Mouse (Mus musculus) R1 (cell line): ENCODE results near the gene Arrdc2.

Source experiments
- DNase-seq: peaks from one replicate; pipeline ENCODE4 v3.0.0-alpha.2; 2018; ENCODE audit warnings: low read depth, low spot score

The Arrdc2 gene

GRCm38 (mm10) chr8:70790846-70791245 is 48.7 kb downstream of the Arrdc2 start:
- no peak for DNase-seq

- DNase-seq: no peak
Measured at GRCm38 (mm10) chr8:70789046-70789445, 50.5 kb downstream of the Arrdc2 start.

DNA sequence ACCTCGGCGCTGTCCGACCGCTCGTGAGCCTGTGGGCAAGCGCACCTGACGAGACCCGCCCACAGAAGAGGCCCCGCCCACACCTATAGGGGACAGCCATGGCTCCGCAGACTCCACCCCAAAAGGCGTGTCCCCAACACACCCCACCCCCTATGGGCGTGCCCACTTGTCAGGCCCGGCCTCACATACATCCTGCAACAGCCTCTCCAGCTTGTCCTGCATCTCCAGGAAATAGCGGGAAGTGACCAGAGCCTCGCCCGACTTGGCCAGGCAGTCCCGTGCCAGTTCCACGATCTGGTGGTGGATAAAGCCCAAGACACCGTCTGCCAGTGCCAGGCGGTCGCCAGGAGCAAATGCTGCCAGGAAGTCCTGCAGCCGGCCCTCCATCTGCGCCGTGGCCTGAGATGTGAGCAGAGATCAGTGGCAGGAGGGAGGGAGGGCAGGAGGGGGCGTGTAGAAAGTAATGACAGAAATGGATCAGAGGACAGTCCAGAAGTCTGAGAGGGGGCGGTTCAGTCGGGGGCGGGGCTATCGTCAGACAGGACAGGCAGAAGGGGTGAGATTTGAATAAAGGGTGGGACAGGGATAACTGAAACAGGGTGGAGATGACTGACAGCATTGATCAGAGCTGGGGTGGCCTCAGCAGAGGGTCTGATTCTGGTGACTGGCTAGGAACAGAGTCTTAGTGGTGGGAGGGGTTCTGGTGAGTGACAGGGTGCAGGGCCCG is 51.4 kb downstream of the Arrdc2 start:
- peak; percentile 92 for DNase-seq

DNA sequence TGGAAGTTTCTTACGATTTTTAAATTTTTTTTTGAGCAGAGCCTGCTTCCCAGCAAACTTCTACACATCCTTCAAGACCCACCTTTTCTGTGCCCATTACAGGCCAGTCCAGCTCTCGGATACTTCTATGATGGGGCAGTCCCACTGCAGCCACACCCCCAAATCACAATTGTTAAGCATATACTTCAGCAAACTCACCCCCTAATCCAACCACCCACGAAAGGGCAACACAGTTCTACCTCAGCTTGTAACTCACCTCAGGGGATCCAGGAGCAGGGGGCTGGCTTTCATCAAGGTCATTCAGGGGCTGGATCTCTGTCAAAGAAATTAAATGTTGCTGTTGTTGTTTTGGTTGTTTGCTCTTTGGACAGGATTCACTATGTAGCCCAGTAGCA is 52.5 kb downstream of the Arrdc2 start:
- DNase-seq: no peak

GRCm38 (mm10) chr8:70786291-70787050 is 53.0 kb downstream of the Arrdc2 start:
- DNase-seq: no peak
